In genomic region chr13:46019431-46020166, GRCm38 (mm10) we compare ENCODE assay signal across 9 mouse cellular contexts. TPM values are rescaled to one million over a fixed set of nuclear protein-coding genes. Genes with fewer than 3 reads are reported as not detected.
DNase-seq lines count a peak whose midpoint lies in the region; ATAC-seq lines count a peak whose summit lies in the region.
"Had no signal": no experiment of that assay in that cellular context is flagged by ENCODE, and none has a peak within 500 bp of the region (broad histone marks: within the 10 kb centered on the region; RNA-seq: fewer than 3 reads in every experiment).

No protein-coding gene starts in this region.

- intact Hi-C loops in gastrocnemius, postnatal 14 days (cut with DNase I; ENCODE audit: low total_unique reads) = no loop called here

- no peaks in the 10 kb centered on the region for H3K27me3 ChIP-seq in forebrain, embryonic 14.5 days (replicated peaks; ENCODE audit: control insufficient read depth, insufficient read depth, low read length)
- no peaks in the 10 kb centered on the region for H3K27me3 ChIP-seq in forebrain, embryonic 12.5 days
- no peaks in the 10 kb centered on the region for H3K27me3 ChIP-seq in embryonic facial prominence, embryonic 11.5 days (ENCODE audit: control insufficient read depth, insufficient read depth, low read length)
- H3K27me3 ChIP-seq in hindbrain, embryonic 12.5 days = no peaks in the 10 kb centered on the region

- H3K4me1 ChIP-seq in forebrain, embryonic 14.5 days (ENCODE audit: control insufficient read depth, insufficient read depth, low read length) = peaks cover 17% of the 10 kb centered on the region
- peaks cover 35% of the 10 kb centered on the region for H3K4me1 ChIP-seq in forebrain, embryonic 12.5 days
- peaks cover 2% of the 10 kb centered on the region; the same call in 1 of the 2 replicates for H3K4me1 ChIP-seq in embryonic facial prominence, embryonic 11.5 days (ENCODE audit: control insufficient read depth, insufficient read depth, low read length)
- H3K4me1 ChIP-seq in hindbrain, embryonic 12.5 days = peaks cover 19% of the 10 kb centered on the region

- DNase-seq in forebrain, embryonic 14.5 days (ENCODE audit: low spot score) = peak; percentile 59
- peak; percentile 27 for DNase-seq in MN1 (ENCODE audit: low spot score)
- DNase-seq in embryonic facial prominence, embryonic 11.5 days (ENCODE audit: low spot score) = peak; percentile 60
- DNase-seq in layer of hippocampus, postnatal 14 days (ENCODE audit: low spot score in 2 of 2) = peak; percentile 54 to 74
- no peak for DNase-seq in frontal cortex, postnatal 36 days (ENCODE audit: low spot score in 2 of 2)
- DNase-seq in gastrocnemius, postnatal 14 days = no peak

- no peak overlapping the region for H3K4me3 ChIP-seq in forebrain, embryonic 14.5 days (ENCODE audit: low read depth, low read length)
- H3K4me3 ChIP-seq in forebrain, embryonic 12.5 days (replicated peaks) = no peak overlapping the region
- H3K4me3 ChIP-seq in embryonic facial prominence, embryonic 11.5 days (ENCODE audit: low read depth, low read length) = no peak overlapping the region
- no peak overlapping the region for H3K4me3 ChIP-seq in hindbrain, embryonic 12.5 days

- 33% methylated on average over 9 of the region's 9 CpGs for WGBS in forebrain, embryonic 14.5 days
- 43% methylated on average over 9 of the region's 9 CpGs for WGBS in forebrain, embryonic 12.5 days
- 29% methylated on average over 9 of the region's 9 CpGs for WGBS in embryonic facial prominence, embryonic 11.5 days
- WGBS in hindbrain, embryonic 12.5 days = 34% methylated on average over 9 of the region's 9 CpGs

- peak; percentile 48 for ATAC-seq in forebrain, embryonic 14.5 days
- ATAC-seq in forebrain, embryonic 12.5 days (ENCODE audit: low FRiP score) = no peak
- ATAC-seq in embryonic facial prominence, embryonic 11.5 days (replicated peaks; ENCODE audit: insufficient number of reproducible peaks, low FRiP score, low TSS enrichment, low read depth) = peak; percentile 59
- no peak for ATAC-seq in hindbrain, embryonic 12.5 days (ENCODE audit: low FRiP score)

- no peak overlapping the region for H3K4me2 ChIP-seq in forebrain, embryonic 14.5 days (ENCODE audit: low read length)
- no peak overlapping the region for H3K4me2 ChIP-seq in forebrain, embryonic 12.5 days
- no peak overlapping the region for H3K4me2 ChIP-seq in embryonic facial prominence, embryonic 11.5 days (ENCODE audit: low read depth, low read length)
- H3K4me2 ChIP-seq in hindbrain, embryonic 12.5 days (replicated peaks) = no peak overlapping the region

- no peaks in the 10 kb centered on the region for H3K36me3 ChIP-seq in forebrain, embryonic 14.5 days (ENCODE audit: control insufficient read depth, insufficient read depth, low read length)
- no peaks in the 10 kb centered on the region for H3K36me3 ChIP-seq in forebrain, embryonic 12.5 days (replicated peaks)
- H3K36me3 ChIP-seq in embryonic facial prominence, embryonic 11.5 days (replicated peaks; ENCODE audit: control insufficient read depth, insufficient read depth, low read depth, low read length) = no peaks in the 10 kb centered on the region
- no peaks in the 10 kb centered on the region for H3K36me3 ChIP-seq in hindbrain, embryonic 12.5 days

- H3K9ac ChIP-seq in forebrain, embryonic 14.5 days (ENCODE audit: low read length) = no peak overlapping the region
- no peak overlapping the region for H3K9ac ChIP-seq in forebrain, embryonic 12.5 days
- H3K9ac ChIP-seq in embryonic facial prominence, embryonic 11.5 days (replicated peaks; ENCODE audit: low read length) = no peak overlapping the region
- no peak overlapping the region for H3K9ac ChIP-seq in hindbrain, embryonic 12.5 days
- H3K9ac ChIP-seq: liver, embryonic 14.5 days had no signal

- no peak overlapping the region for H3K27ac ChIP-seq in forebrain, embryonic 14.5 days (ENCODE audit: low read depth, low read length)
- no peak overlapping the region for H3K27ac ChIP-seq in forebrain, embryonic 12.5 days
- no peak overlapping the region for H3K27ac ChIP-seq in embryonic facial prominence, embryonic 11.5 days (replicated peaks; ENCODE audit: low read depth, low read length)
- H3K27ac ChIP-seq in hindbrain, embryonic 12.5 days = no peak overlapping the region
- H3K27ac ChIP-seq: liver, embryonic 14.5 days had no signal

- no peaks in the 10 kb centered on the region for H3K9me3 ChIP-seq in forebrain, embryonic 14.5 days (replicated peaks; ENCODE audit: control insufficient read depth, low read length)
- H3K9me3 ChIP-seq in forebrain, embryonic 12.5 days = no peaks in the 10 kb centered on the region
- no peaks in the 10 kb centered on the region for H3K9me3 ChIP-seq in embryonic facial prominence, embryonic 11.5 days (replicated peaks; ENCODE audit: control insufficient read depth, low read length)
- H3K9me3 ChIP-seq in hindbrain, embryonic 12.5 days (replicated peaks) = no peaks in the 10 kb centered on the region

RNA-seq across cellular contexts. Expression of gene Atxn1, which starts 54.8 kb away (rescaled TPM):
- 4.3 and 6.6 TPM in 2 replicates for polyA plus RNA-seq in forebrain, embryonic 14.5 days (2014; fragmentation: Nextera tagmentation; extraction: Ambion mirVana)
- polyA plus RNA-seq in forebrain, embryonic 12.5 days (2016; fragmentation: Nextera tagmentation; extraction: Ambion mirVana) = 3.7 and 4.0 TPM in 2 replicates
- polyA plus RNA-seq in embryonic facial prominence, embryonic 11.5 days (2014; fragmentation: Nextera tagmentation; extraction: Ambion mirVana) = 1.1 and 1.3 TPM in 2 replicates
- total RNA-seq in layer of hippocampus, postnatal 14 days (2021) = 100 to 1,000 TPM in 1 of 2 experiments, 10 to 100 TPM in 1; 92.4 to 124 TPM
- polyA plus RNA-seq in hindbrain, embryonic 12.5 days (2016; fragmentation: Nextera tagmentation; extraction: Ambion mirVana) = 5.0 TPM in 2 replicates
- total RNA-seq in gastrocnemius, postnatal 14 days (2021) = 10 to 100 TPM; 23.5 to 23.8 TPM

Comparison
In these comparisons a context has a peak if more than half of its experiments do, and no peak if none do; other contexts are left out.
1. ATAC-seq: peak in forebrain, embryonic 14.5 days (single experiment) and embryonic facial prominence, embryonic 11.5 days (single experiment); none in forebrain, embryonic 12.5 days (single experiment) and hindbrain, embryonic 12.5 days (single experiment).
2. DNase-seq: peak in forebrain, embryonic 14.5 days (single experiment), MN1 (single experiment), embryonic facial prominence, embryonic 11.5 days (single experiment) and layer of hippocampus, postnatal 14 days (2 of 2); none in frontal cortex, postnatal 36 days (0 of 2) and gastrocnemius, postnatal 14 days (single experiment).